Mouse (Mus musculus) cerebellum, adult 11 months (tissue): ENCODE results near the gene Man1a.

Experiments
- DNase-seq: peaks from one replicate; pipeline ENCODE4 v3.0.0; 2022

Gene Man1a

GRCm38 (mm10) chr10:54076420-54076819 is at the start of gene Man1a:
Man1a (minus strand) TSS chr10:54076609.
- DNase-seq, result no peak

- DNase-seq, result no peak
These were observed 45.4 kb upstream of the Man1a start for GRCm38 (mm10) chr10:54121816-54122215.

DNA sequence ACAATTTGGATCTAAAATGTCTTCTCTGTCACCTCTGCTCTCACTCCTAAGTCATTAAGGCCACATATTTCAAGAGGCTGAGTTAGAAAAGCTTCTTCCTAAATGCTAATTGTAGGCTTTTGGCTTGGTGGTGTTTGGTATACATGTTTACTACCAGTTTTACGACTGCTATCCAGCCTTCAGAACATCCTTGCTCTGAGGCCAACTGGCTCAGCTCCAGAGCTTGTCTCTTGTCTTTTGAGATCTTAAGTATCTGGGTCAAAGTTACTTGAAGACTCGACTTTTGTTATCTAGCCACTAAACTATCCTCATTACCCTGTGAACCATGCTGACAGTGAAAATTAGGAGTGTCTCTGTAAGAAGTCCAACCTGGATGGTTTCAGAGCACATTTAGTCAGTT is 44.0 kb upstream of the Man1a start:
- DNase-seq, result no peak

GRCm38 (mm10) chr10:54119303-54119702 is 42.9 kb upstream of the Man1a start:
- no peak for DNase-seq

GRCm38 (mm10) chr10:54118223-54118912 is 42.0 kb upstream of the Man1a start:
- DNase-seq, result no peak

DNA sequence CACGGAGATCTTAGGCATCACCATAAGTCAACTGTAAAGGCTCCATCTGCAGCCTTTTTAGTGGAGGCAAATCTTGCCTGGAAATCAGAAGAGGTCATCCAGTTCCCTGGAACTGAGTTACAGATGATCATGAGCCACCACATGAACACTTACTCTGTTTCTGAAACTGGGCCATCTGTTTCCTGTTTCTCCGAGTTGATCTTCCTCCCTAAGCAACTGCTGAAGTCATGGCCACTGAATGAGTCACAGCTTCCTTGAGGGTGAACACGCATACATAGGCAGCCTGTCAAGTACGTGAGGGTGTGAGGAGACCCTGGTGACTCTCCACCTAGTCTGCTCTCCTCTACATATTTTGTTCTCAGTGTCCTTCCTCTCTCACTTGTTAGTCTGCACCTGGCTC is 41.4 kb upstream of the Man1a start:
- no peak for DNase-seq

DNA sequence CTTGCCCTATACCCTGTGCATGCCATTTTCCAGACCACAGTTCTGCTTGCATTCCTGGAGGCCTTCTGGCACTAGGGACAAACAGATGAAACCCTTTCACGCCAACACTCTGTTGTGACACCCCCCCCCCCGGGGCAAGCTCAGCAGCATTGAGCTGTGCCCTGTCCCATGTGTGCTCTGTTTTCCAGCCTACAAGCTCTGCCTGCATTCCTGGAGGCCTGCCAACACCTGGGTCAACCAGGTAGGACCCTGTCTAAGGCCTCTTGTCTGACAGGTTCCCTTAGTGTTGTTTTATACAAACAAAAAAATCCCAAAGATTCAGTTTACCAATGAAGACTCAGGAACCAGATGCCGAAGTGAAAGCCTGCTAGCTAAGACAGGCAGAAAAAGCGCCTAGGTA is 27.3 kb upstream of the Man1a start:
- no peak for DNase-seq

- DNase-seq, result no peak
These were observed 15.7 kb upstream of the Man1a start for GRCm38 (mm10) chr10:54092081-54092480.

GRCm38 (mm10) chr10:54089923-54090322 is 13.5 kb upstream of the Man1a start:
- DNase-seq, result no peak

- no peak for DNase-seq
These were observed 10.9 kb upstream of the Man1a start for GRCm38 (mm10) chr10:54087346-54087745.

DNA sequence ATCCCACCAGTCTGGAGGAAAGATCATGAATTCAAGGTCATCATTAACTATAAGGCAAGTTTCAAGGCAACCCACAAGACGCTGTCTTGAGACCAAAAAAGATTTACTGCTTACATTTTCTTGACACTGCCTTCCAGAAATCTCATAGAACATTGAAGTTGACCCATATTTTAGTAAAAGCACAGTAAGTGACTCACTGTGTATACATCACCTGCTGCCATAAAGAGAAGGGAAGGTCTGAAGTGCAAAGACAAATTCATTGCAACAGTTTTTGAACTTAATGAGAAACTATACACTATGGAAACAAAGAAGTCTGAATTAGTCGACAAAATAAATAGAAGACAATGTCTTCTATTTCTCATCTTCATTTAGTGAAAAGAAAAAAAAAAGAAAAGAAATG is 8.7 kb upstream of the Man1a start:
- DNase-seq, result no peak

GRCm38 (mm10) chr10:54077005-54077404 is 596 bp upstream of the Man1a start:
- no peak for DNase-seq

DNA sequence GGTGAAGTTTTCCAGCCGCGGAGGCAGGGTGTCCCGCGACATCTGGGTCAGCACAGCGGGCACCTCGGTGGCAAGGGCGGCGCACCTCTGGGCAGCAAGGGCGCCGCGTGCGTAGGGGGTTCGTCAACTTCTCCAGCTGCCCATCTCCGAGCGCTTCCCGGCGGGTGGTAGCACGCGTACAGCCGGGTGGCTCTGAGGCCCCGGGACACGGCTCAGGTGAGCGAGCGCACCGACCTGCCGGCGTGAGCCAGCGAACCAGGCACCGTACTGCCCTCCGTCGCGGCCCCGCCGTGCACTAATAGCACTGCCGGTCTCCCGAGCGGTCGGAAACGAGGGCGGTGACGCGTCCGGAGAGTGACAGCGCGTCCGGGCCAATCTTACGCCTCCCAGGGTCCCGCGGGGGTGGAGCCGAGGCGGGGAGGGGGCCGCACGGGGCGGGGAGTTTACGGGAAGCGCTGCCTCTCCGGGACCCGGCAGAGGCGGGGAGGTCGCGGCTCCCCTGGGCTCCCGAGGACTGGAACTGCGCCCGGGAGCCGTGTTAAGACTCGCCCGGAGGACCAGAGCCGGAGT is 883 bp downstream of the Man1a start:
- DNase-seq, result peak; percentile 45

- DNase-seq, result no peak
These were observed 1.6 kb downstream of the Man1a start for GRCm38 (mm10) chr10:54074609-54075421.

GRCm38 (mm10) chr10:54074247-54074608 is 2.2 kb downstream of the Man1a start:
- no peak for DNase-seq

DNA sequence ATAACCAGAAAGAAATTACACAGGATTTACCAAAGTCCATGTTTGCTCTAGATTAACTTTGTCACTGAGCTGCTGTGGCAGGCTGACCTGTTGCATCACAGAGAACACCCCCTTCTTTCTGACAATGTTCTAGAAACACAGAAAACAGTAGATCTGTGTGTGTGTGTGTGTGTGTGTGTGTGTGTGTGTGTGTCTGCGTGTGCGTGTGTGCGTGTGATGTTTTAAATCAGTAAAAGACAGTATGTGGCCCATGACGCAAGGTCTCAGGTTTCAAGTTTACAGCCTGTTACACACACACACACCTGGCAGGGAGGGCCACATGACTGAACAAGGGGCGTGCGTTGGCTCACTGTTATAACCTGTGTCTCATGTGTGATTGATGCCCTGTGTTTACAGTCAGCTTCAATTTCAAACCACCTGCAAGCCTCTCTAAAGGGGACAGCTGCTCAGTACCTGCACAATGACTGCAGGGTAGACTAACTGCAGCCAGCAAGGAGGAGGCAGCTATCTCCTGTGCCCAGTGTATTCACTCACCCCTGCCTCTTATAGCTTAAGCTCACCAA is 2.7 kb downstream of the Man1a start:
- no peak for DNase-seq

GRCm38 (mm10) chr10:54072336-54072735 is 4.1 kb downstream of the Man1a start:
- DNase-seq, result no peak

GRCm38 (mm10) chr10:54070496-54070895 is 5.9 kb downstream of the Man1a start:
- no peak for DNase-seq

DNA sequence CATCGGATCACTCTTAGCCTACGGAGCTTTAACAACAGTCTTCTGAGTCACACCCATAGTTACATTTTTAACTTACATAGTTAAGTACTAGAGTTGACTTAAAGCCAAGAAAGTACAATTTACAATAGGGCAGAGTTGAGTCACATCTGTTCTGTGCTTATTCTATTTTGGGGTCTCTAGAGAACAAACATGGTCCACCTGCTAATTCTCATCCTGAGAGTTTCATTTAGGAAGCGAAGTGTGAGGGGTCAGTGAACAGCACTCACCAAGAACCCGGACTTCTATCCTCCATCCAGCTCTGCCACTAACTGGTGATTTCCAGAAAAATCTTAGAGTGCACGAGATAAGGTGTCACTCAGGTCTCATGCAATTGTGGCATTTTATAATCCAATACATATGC is 7.0 kb downstream of the Man1a start:
- no peak for DNase-seq

- DNase-seq, result no peak
These were observed 9.7 kb downstream of the Man1a start for GRCm38 (mm10) chr10:54066683-54067082.

- DNase-seq, result no peak
These were observed 12.7 kb downstream of the Man1a start for GRCm38 (mm10) chr10:54063551-54064260.

GRCm38 (mm10) chr10:54062835-54063234 is 13.6 kb downstream of the Man1a start:
- no peak for DNase-seq

- DNase-seq, result no peak
These were observed 15.2 kb downstream of the Man1a start for GRCm38 (mm10) chr10:54061159-54061558.
